ENCODE assay signal across 19 mouse cellular contexts in the genomic region with DNA sequence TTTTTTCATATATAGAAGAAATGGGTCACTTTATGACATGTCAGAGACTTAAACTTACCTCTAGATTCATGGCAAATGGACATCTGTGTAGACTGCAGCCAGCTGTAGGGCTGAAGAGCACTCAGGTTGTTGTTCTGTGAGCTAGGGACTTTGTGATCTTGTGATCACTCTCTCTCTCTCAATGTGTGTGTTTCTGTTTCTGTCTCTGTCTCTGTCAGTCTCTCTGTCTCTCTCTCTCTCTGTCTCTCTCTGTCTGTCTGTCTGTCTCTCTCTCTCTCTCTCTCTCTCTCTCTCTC.
"Had no signal": no experiment of that assay in that cellular context is flagged by ENCODE, and none has a peak within 500 bp of the region (broad histone marks: within the 10 kb centered on the region; RNA-seq: fewer than 3 reads in every experiment).

No protein-coding gene starts in this region.

- H3K9ac ChIP-seq: limb, embryonic 12.5 days; liver, embryonic 13.5 days; liver, postnatal 0 days; midbrain, embryonic 15.5 days; neural tube, embryonic 12.5 days had no signal

- ATAC-seq: hindbrain, postnatal 0 days; liver, postnatal 0 days; midbrain, embryonic 15.5 days had no signal

- H3K27me3 ChIP-seq: limb, embryonic 12.5 days; liver, embryonic 13.5 days; megakaryocyte, embryonic 14.5 days; midbrain, embryonic 15.5 days; neural tube, embryonic 12.5 days had no signal

- H3K4me2 ChIP-seq: limb, embryonic 12.5 days; liver, embryonic 13.5 days; midbrain, embryonic 11.5 days; midbrain, embryonic 15.5 days; neural tube, embryonic 12.5 days had no signal

- H3K4me3 ChIP-seq: limb, embryonic 12.5 days; liver, embryonic 13.5 days; megakaryocyte, embryonic 14.5 days; midbrain, embryonic 15.5 days; neural tube, embryonic 12.5 days had no signal

- H3K27ac ChIP-seq: hindbrain, postnatal 0 days; kidney, postnatal 0 days; limb, embryonic 12.5 days; liver, embryonic 13.5 days; macrophage; midbrain, embryonic 15.5 days; neural tube, embryonic 12.5 days had no signal

- H3K4me1 ChIP-seq: limb, embryonic 12.5 days; liver, embryonic 13.5 days; megakaryocyte, embryonic 14.5 days; midbrain, embryonic 15.5 days; neural tube, embryonic 12.5 days had no signal

- H3K36me3 ChIP-seq: limb, embryonic 12.5 days; liver, embryonic 13.5 days; midbrain, embryonic 15.5 days; neural tube, embryonic 12.5 days had no signal

- DNase-seq: kidney, adult 18-20 months; layer of hippocampus, adult 9-11 months; layer of hippocampus, postnatal 36 days; liver; liver, embryonic 13.5 days; liver, postnatal 0 days; retina, postnatal 1 day; right cerebral cortex, postnatal 4 days; spleen, adult 18-20 months; thymus, adult 18-20 months; thymus, postnatal 14 days had no signal

- H3K9me3 ChIP-seq: limb, embryonic 12.5 days; liver, embryonic 13.5 days; megakaryocyte, embryonic 14.5 days; midbrain, embryonic 15.5 days; neural tube, embryonic 12.5 days had no signal
